Mouse (Mus musculus): ENCODE measurements around the gene C1qc. TPM values are rescaled to one million over a fixed set of nuclear protein-coding genes. Genes with fewer than 3 reads are reported as not detected.

C1qc gene
- total RNA-seq, 2 experiments from 2014 or later, result 37.3 to 45.0 TPM

GRCm38 (mm10) chr4:136898084-136898598 is 5.3 kb upstream of the C1qc start:
- DNase-seq (ENCODE audit: extremely low spot score in 1 of 2, low spot score in 1 of 2), result no peak

DNA sequence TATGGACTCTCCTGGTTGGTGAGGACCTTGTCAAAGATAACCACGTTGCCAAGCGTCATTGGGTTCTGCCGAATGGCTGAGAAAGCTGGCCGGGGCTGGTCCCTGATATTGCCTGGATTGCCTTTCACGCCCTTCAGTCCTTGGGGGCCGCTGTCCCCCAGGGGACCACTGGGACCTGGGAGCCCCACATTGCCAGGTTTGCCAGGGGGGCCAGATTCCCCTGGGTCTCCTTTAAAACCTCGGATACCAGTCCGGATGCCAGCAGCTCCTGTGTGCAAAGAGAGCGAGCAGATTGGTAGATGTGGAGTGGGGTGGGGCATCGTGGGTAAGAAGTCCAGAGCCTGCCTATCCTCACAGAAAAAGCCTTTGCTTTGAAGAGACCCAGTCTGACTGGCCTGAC is 3.6 kb upstream of the C1qc start:
- DNase-seq (ENCODE audit: extremely low spot score in 1 of 2, low spot score in 1 of 2), result no peak

- DNase-seq (ENCODE audit: extremely low spot score in 1 of 2, low spot score in 1 of 2), result no peak
These were observed 3.0 kb upstream of the C1qc start for GRCm38 (mm10) chr4:136895861-136896260.

GRCm38 (mm10) chr4:136894821-136895220 is 2.0 kb upstream of the C1qc start:
- DNase-seq (ENCODE audit: extremely low spot score in 1 of 2, low spot score in 1 of 2), result no peak

DNA sequence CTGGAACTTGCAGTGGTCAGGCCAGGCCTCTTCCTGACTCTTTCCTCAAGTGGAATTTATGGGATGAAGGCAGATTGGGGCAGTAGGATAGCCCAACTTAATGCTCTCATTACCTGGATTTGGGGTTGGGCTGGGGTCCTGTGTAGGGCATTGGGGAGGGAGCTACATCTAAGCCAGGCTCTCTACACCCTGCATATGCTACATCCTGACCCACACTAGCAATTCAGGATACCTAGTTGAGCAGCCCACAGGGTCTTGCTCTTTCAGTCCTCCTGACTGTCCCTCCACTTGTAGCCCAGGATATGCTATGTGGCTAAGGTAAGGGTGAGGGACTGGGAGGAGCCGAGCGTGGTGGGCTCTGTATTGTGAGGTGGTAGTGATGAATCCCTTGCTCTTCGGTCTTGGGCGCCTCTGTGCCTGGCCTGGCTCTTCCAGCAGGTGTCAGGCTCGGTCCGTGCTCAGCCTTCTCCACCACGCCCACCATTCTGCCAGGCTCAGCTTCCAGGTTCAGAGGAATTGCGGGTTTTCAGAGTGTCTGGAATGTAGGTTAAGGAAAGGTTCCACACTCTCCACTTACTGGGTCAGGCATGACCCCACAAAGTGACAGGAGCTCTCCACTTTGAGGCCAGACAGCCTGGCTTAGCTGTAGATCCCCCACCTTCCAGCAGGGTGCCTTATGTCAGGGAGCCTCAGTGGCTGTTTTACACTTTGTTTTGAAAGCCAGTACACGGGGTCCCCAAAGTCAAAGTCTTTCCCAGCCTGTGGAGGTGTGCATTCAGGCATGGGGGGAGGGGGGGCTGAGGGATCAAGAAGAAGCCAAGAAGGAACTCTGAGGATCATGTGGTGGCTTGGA is 1.1 kb upstream of the C1qc start:
- DNase-seq (ENCODE audit: extremely low spot score in 1 of 2, low spot score in 1 of 2), result peak; percentile 46 to 63

- no peak for DNase-seq (ENCODE audit: extremely low spot score in 1 of 2, low spot score in 1 of 2)
These were observed 494 bp downstream of the C1qc start for GRCm38 (mm10) chr4:136892371-136892770.

DNA sequence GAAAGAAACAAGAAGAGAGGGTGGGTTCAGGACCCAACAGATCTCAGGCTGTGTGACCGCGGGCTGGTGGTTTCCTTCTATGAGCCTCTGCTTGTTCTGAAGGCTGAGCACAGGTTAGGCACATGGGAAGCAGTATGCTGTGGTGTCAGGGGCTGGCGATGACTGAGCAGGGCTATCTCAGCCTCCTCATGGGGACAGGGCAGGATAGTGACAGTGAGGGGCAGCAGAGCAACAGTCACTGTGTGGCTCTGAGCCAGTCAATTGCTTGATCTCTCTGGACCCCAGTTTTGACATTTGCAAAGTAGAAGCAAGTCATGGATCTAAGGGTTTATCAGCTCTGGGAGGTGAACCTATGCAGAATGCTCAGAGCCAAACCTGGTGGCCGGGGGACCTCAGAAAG is 1.8 kb downstream of the C1qc start:
- no peak for DNase-seq (ENCODE audit: extremely low spot score in 1 of 2, low spot score in 1 of 2)

GRCm38 (mm10) chr4:136889981-136890380 is 2.9 kb downstream of the C1qc start:
- no peak for DNase-seq (ENCODE audit: extremely low spot score in 1 of 2, low spot score in 1 of 2)

DNA sequence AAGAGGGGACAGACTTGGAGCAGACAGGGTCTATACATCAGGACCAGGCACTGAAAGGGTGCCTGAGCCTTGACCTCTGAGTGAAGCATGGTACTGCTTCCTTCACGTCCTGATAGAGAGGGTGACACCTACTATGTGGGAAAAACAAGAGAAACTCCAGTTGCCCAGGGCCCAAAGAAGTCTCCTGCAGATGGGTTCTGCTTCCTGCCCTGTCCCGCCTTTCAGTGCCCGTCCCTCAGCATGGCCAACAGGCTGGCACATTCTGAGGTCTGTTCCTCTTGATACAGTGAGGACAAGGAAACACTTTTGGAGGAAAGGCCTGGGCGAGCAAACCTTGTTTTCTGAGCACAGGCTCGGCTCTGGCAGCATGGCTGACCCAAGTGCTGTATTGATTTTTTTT is 5.2 kb downstream of the C1qc start:
- no peak for DNase-seq (ENCODE audit: extremely low spot score in 1 of 2, low spot score in 1 of 2)

DNA sequence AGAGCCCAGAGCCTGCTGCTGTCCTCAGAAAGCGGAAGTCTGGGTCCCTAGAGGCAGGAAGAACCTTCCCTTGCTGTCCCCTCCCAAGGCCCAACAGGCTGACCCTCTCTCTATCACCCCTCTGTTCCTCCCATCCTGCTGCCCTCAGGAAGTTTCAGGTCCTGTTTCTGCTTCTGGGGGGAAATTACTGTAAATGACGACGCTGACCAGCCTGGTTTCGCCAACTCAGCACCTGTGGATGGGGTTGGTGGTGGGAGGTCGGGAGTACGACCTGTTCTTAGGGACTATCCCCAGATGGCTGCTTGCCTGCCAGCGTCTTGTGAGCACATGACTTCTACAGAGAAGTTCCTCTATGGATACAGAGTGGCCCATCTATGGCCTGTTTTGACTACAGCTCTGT is 6.8 kb downstream of the C1qc start, which contains the start of gene C1qb:
C1qb (minus strand) TSS at position 87 of the 400 bp plus-strand sequence.
- DNase-seq (ENCODE audit: extremely low spot score in 1 of 2, low spot score in 1 of 2), result no peak

GRCm38 (mm10) chr4:136878601-136879000 is 14.3 kb downstream of the C1qc start:
- no peak for DNase-seq (ENCODE audit: extremely low spot score in 1 of 2, low spot score in 1 of 2)

GRCm38 (mm10) chr4:136878171-136878570 is 14.7 kb downstream of the C1qc start:
- no peak for DNase-seq (ENCODE audit: extremely low spot score in 1 of 2, low spot score in 1 of 2)

DNA sequence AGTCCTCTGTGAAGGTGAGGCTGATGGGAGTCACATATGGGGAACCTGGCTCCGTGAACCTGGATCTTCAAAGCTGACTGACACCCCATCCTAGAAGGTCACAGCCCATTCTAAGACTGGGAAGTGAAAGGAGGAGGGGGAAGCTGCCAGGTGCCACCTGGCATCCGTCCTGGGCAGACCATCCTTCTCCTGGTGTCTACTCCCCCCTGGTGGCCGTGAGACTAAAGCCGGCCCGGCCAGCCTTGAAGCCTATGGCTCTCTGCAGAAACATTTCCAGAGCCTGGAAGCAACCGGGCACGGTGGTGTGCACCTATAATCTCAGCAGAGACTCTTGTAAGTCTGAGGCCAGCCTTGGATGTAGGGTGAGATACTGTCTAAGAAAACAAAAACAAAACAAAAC is 15.9 kb downstream of the C1qc start:
- DNase-seq (ENCODE audit: extremely low spot score in 1 of 2, low spot score in 1 of 2), result peak; percentile 54 to 69

DNA sequence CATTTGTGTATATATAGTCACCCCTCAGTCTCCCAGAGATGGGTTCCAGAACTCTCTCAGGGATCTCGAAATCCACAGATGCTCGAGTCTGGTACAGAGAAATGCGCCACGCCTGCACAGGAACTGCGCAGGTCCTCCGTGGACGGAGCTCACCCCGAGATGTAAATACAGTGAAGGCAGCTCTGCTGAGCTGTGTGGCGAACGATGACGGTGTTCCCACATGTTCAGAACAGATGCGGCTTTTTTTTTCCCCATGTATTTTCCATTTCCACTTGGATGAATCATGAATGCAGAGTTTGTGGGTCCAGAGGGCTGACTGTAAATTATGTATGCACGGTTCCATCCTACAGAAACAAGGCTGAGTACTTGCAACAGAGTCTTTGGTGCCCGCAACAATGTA is 17.9 kb downstream of the C1qc start:
- DNase-seq (ENCODE audit: extremely low spot score in 1 of 2, low spot score in 1 of 2), result no peak

DNA sequence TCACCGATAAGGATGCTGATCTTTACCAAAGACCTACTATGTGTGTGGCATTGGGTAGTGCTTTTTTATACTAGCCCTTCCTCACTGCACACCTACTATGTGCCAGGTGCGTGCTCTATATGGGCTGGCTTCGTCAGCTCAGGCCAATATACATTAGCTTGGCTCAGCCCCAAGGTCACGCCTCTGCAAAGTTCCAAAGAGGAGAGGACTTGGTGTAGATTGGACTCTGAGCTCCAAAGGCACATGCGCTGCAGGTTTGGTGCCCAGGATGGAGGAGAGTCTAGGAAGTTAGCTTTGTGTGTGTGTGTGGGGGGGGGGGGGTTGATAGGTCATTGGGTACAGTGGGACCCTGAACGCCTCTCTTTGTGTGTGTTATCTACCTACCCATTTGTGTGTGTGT is 24.5 kb downstream of the C1qc start:
- no peak for DNase-seq (ENCODE audit: extremely low spot score in 1 of 2, low spot score in 1 of 2)

DNA sequence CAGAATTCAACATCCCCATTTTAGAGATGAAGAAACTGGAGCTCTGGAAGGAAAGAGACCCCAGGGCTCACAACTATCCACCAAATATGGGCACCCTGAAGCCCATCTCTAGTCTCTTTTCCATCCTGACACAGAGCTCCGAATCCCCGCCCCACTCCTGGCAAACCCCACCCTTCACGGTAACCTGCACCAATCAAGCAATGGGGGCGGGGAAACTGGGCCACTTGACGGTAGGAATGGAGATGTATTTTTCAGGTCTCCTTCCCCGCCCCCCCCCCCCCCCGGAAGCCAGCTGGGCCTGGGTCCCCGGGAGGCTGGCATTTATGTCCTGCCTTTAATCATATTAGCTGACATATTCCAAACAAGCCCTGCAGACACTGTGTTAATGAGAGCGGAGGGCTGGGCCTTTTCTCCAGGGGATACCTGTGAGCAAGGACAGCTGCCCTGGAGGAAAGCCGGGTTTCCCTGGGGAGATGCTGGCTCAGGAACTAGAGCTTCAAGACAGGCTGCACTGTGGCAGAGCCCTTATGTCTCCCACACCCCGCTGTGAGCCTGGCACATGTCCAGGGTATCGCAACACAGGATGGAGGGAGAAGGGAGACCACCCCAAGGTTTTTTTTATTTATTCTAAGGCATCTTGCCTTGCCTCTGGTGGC is 25.0 kb downstream of the C1qc start:
- DNase-seq (ENCODE audit: extremely low spot score in 1 of 2, low spot score in 1 of 2), result no peak

DNA sequence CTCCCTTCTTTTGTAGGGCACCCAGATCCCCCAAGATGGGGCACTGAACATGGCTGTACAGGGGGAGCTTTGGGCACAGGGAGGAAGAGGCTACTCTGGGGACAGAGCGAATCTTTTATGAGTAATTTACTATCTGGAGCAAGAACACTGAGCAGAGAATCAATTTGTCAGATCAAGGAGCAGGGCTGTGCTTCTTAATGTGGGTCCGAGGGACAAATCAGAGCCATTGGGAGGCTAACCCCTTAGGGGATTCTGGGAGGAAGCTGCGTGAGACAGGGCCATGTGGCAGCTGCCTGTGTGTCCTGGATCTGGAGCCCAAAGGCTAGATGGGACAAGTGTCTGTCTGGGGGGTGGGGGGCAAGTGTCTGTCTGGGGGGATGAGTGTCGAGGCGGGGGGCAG is 27.3 kb downstream of the C1qc start:
- no peak for DNase-seq (ENCODE audit: extremely low spot score in 1 of 2, low spot score in 1 of 2)

DNA sequence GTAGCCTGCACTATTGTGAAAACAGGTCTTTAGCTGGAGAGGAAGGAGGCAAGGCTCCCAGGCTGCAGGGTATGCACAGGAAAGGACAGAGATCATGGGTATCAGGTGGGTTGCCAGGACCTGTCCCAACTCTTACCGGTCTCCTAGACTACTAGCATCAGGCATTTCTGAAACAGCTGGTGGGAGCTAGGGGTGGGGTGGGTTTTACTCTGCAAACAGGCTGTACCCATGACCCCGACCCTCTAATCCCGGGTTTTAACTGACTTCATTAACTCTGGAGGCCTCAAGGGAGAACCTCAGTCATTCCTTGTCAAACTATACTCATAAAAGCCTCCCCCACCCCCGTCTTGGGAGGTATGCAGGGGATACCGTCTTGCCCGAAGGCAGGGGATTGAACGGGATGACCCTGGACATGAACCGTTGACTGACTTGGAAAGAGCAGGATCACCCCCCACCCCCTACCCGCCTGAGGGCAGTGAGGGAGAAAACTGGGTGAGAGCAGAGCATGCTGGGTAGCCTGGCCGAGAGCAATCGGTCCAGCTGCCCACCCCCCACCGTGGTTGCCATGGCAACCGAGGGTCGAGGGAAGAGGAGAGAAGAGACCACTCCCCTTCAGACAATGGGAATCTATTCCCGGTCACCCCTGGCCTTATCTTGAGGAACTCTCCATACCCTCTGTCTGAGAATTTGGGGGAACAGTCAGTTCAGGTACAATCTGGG is 28.0 kb downstream of the C1qc start:
- no peak for DNase-seq (ENCODE audit: extremely low spot score in 1 of 2, low spot score in 1 of 2)

DNA sequence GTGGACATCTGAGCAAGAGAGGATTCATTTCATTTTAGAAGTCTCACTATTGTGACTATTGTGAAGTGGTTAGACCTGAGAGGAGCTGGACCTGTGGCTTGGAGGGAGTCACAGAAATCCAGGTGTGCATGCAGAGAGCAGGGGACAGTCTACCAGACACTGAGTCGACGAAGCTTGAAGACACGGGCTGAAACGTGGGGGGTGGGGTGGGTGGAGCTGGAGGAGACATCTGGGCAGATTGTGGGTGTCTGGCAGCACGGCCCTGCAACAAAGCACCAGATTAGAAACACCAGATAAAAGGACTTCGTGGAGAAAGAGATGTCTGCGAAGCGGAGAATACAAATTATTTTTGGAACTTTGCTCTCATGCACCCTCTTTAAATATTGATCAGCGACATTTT is 29.3 kb downstream of the C1qc start:
- DNase-seq (ENCODE audit: extremely low spot score in 1 of 2, low spot score in 1 of 2), result no peak

DNA sequence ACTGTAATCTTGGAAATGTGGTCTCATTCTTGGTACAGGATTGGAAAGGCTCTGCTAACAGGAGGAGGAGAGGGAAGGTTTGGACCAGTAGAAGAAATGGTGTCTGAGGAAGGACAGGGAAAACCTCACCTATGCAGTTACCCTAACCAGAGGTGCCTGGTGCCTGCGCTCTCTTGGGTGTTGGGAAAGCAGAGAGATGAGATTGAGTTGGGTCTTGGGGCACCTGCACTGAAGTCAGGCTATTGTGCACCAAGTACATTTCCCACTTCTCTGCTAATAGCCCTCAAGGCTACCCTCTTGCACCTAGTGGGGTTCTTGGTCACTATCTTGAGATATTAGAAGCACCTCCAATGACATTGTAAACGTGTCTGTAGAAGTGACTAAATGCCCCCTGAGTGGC is 30.5 kb downstream of the C1qc start:
- no peak for DNase-seq (ENCODE audit: extremely low spot score in 1 of 2, low spot score in 1 of 2)

GRCm38 (mm10) chr4:136861806-136862205 is 31.1 kb downstream of the C1qc start:
- no peak for DNase-seq (ENCODE audit: extremely low spot score in 1 of 2, low spot score in 1 of 2)
